Mouse (Mus musculus): ENCODE results near the gene Adcy4.
A peak's percentile ranks its signal among the peaks of the same experiment; 100 is the strongest.

DNA sequence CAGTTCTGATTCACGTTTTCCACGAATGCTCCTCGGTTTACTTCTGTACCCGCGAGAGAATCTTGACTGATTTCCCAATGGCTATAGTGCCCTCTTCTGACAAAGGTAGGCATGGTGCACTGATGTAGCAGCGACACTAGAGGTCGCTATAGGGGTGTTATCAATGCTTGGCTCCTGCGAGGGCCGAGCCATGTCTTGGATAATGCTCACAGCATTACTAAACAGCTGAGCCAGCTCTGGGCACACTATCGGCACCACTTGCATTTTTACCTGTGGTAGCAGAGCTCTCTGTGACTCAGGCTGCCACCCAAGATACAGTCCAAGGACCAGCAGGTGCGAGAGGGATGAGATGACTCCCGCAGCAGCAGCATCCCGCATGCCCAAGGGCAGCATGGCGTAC lies 2.6 kb downstream of the Adcy4 start:
- TF ChIP-seq POLR2A (IDR thresholded peaks at IDR 0.05; ENCODE audit: insufficient read depth, low read depth, low read length) (peak; percentile 29; the same call in 1 of the 2 replicates), CTCF (IDR thresholded peaks at IDR 0.05) (no peak; the same call in 1 of the 2 replicates)
